Mouse (Mus musculus) liver, embryonic 12.5 days (tissue): ENCODE data around the gene Rdh12. TPM values are rescaled to one million over a fixed set of nuclear protein-coding genes. Genes with fewer than 3 reads are reported as not detected.

Experiments used
- ATAC-seq: fragments of 200-750 bp; cut with Nextera tagmentation; 2 replicates; pipeline ENCODE4 v1.8.0; 2017; ENCODE audit warnings: moderate number of reproducible peaks, mild to moderate bottlenecking, moderate library complexity
- H3K27ac ChIP-seq: fragments of 300-500 bp; sonication (generic); 2 replicates; pipeline ENCODE4 v1.5.1; 2016; ENCODE audit warnings: mild to moderate bottlenecking
- H3K27me3 ChIP-seq: fragments of 300-500 bp; sonication (generic); replicated peaks from 2 replicates; pipeline ENCODE4 v1.6.1; 2016; ENCODE audit warnings: mild to moderate bottlenecking, moderate library complexity
- H3K36me3 ChIP-seq: fragments of 300-500 bp; sonication (generic); 2 replicates; pipeline ENCODE4 v1.6.1; 2016; ENCODE audit warnings: mild to moderate bottlenecking, moderate library complexity
- H3K4me1 ChIP-seq: fragments of 300-500 bp; sonication (generic); 2 replicates; pipeline ENCODE4 v1.6.1; 2016
- H3K4me2 ChIP-seq: fragments of 300-500 bp; sonication (generic); 2 replicates; pipeline ENCODE4 v1.6.1; 2016; ENCODE audit warnings: mild to moderate bottlenecking, moderate library complexity
- H3K4me3 ChIP-seq: fragments of 300-500 bp; sonication (generic); 2 replicates; pipeline ENCODE4 v1.5.1; 2016; ENCODE audit warnings: mild to moderate bottlenecking, moderate library complexity
- H3K9ac ChIP-seq: fragments of 300-500 bp; sonication (generic); 2 replicates; pipeline ENCODE4 v1.6.1; 2016; ENCODE audit warnings: mild to moderate bottlenecking, moderate library complexity
- H3K9me3 ChIP-seq: fragments of 300-500 bp; sonication (generic); replicated peaks from 2 replicates; pipeline ENCODE4 v1.6.1; 2016; ENCODE audit warnings: mild to moderate bottlenecking, moderate library complexity
- WGBS: fragments of 180-500 bp; shearing (Covaris S2); methylation state at CpG from one replicate; pipeline ENCODE4 v1.1.7; 2016; ENCODE audit not compliant: insufficient replicate concordance; 5-methylcytosine and 5-hydroxymethylcytosine counted together
- polyA plus RNA-seq: library from polyadenylated mRNA; unstranded; fragments of >200 nt; fragmentation: Nextera tagmentation; extraction: Ambion mirVana; gene quantifications from 2 replicates; pipeline ENCODE4 v1.2.1, GENCODE M21; 2016

Gene Rdh12
- polyA plus RNA-seq, 1 experiment from 2014 or later = 0.23 TPM

GRCm38 (mm10) chr12:79260154-79260553 lies 51.4 kb downstream of the Rdh12 start:
- WGBS = 84% methylated on average over 2 of the region's 2 CpGs

GRCm38 (mm10) chr12:79261035-79261434 lies 52.3 kb downstream of the Rdh12 start:
- H3K9ac ChIP-seq = no peak overlapping the region
- peaks cover 84% of the 10 kb centered on the region for H3K36me3 ChIP-seq
- H3K9me3 ChIP-seq = no peaks in the 10 kb centered on the region
- H3K4me2 ChIP-seq = no peak overlapping the region
- no peak overlapping the region for H3K27ac ChIP-seq
- no peak overlapping the region for H3K4me3 ChIP-seq
- no peaks in the 10 kb centered on the region for H3K27me3 ChIP-seq
- 61% methylated on average over 5 of the region's 5 CpGs for WGBS
- no peak for ATAC-seq
- H3K4me1 ChIP-seq = no peaks in the 10 kb centered on the region

More at GRCm38 (mm10) chr12:79260154-79260553, 51.4 kb downstream of the Rdh12 start:
- Histone ChIP-seq H3K9ac (no peak overlapping the region), H3K27me3 (no peaks in the 10 kb centered on the region), H3K4me3 (no peak overlapping the region), H3K36me3 (peaks cover 81% of the 10 kb centered on the region), H3K27ac (no peak overlapping the region), H3K4me2 (no peak overlapping the region), H3K9me3 (no peaks in the 10 kb centered on the region), H3K4me1 (no peaks in the 10 kb centered on the region)
- no peak for ATAC-seq

Other genes starting within 250 kb of the Rdh12 start
- gene Tmem229b, start 201.3 kb upstream of the Rdh12 start, polyA plus RNA-seq = 3.7 and 3.8 TPM in 2 replicates
- gene Plekhh1, start 179.8 kb upstream of the Rdh12 start, polyA plus RNA-seq = 0.42 and 0.48 TPM in 2 replicates
- gene Pigh, start 119.3 kb upstream of the Rdh12 start, polyA plus RNA-seq = 10.5 and 10.7 TPM in 2 replicates
- gene Arg2, start 78.1 kb upstream of the Rdh12 start, polyA plus RNA-seq = 0.08 TPM in 2 replicates
- gene Vti1b, start 36.2 kb upstream of the Rdh12 start, polyA plus RNA-seq = 48.0 and 52.3 TPM in 2 replicates
- gene Rdh11, start 16.6 kb upstream of the Rdh12 start, polyA plus RNA-seq = 22.1 and 22.9 TPM in 2 replicates
- 10.6 and 11.1 TPM in 2 replicates for gene Zfyve26, start 87.4 kb downstream of the Rdh12 start, polyA plus RNA-seq
- gene Rad51b, start 88.4 kb downstream of the Rdh12 start, polyA plus RNA-seq = 5.3 and 7.5 TPM in 2 replicates